Mouse (Mus musculus): ENCODE measurements around the gene Lor.

Lor gene

DNA sequence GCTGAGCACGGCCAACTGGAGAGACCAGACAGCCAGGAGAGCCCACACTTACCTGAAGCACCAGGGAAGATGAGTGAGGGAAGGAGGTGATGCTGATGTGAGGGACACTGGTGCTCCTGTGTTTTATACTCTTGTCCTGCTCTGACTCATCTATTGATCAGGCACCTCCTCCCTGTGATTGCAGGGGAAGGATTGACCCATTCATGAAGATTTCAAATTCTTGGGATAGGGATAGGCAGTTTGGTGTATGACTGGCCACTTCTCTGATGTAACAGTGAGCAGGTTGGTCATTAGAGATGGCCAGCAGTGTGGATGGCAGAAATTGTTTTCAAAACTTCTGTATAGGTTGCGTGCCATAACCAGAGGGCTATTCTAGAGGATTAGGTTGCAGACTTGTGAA lies at the start of gene Lor:
Gene Lor (minus strand): TSS at position 101 of the 400 bp plus-strand sequence.
- no peak for DNase-seq (ENCODE audit: low spot score)

DNA sequence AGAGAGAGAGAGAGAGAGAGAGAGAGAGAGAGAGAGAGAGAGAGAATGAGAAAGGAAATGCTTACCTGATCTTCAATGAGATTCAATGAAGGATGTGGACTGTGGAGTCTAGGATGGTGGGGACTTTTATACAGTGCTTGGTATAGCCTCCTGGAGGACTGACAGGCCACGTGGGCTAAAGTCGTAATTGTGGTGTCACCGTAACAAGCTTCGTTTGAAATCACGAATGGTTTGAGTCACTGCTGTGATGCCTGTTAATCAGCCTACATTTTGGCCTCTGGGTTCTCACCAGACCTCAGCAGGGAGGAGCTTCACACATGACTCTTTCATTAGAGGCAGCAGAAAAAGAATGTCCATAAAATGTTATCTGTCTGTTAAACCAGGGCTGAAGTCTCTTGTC lies 40.9 kb upstream of the Lor start, which contains the start of gene Prr9:
Gene Prr9 (minus strand): TSS at position 101 of the 400 bp plus-strand sequence.
- DNase-seq (ENCODE audit: low spot score), result no peak

DNA sequence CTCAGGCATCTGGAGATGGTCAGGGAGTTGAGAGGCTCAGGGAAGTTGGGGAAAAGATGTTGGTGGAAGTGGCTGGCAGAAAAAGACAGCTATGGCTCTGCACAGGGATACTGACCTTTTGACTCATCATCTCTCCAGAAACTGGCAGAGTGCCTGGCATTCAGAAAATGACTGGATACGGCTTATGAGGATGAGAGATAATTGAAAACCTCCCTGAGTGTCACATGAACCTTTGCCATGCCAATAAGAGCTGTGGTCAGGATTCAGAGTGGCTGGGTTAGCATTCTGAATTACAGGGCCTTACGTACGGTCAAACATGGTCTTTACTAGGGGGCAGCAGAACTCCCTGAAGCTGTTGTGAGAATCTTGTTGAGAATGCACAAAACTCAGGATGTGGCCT lies 38.0 kb upstream of the Lor start:
- DNase-seq (ENCODE audit: low spot score), result no peak

DNA sequence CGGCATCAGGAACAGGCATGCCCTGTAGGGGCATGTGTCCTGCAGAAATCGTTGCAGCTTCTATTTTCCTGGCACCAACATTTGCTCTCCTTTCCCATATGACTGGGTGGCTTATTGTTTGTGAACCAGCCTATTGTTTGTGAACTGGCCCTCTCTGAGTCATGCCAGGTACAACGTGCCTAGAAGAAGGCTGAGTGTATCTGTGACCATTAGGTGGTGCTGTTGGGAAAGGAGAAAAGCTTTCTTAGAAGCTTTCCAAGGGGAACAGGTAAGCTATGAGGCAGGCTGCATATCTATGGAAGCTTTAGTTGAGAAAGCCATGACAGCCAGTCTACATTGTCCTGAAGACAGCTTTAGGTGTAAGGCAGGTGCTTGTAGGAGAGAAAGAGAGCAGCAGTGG lies 35.0 kb upstream of the Lor start:
- DNase-seq (ENCODE audit: low spot score), result no peak

DNA sequence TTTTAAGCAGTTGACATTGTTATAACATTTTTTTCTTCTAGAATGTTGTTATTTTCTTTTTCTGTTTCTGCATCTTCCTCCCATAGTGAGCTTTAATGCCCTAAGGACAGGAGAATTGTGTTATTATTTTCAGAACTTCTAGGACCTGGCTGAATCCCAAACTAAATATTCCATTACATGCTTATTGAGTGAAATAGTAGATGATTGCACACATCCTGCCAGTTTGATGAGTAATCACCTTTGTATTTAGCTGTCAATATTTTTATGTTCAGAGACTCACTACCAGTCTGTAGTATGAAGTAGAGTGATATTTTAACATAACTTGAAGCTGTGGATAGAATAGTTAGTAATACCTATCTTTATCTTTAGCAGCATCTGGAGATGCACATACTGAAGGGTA lies 28.6 kb upstream of the Lor start:
- DNase-seq (ENCODE audit: low spot score), result no peak

DNA sequence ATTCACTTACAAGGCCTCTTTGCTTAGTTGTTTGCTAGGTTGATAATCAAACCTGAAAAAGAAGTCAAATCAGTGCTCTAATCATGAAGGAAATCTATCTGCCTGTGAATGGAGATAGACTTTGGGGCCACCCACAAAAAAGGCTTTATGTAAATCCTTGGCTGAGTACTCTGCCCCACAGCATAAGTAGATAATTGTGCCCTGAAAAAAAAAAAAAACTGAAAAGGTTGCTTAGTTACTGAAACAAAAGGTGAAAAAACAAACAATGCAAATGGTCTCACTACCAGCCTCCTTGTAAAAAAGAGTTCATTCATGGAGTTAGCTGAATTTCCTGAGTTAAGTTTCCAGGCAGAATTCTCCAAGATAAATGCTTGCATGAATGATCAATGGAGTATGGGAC lies 27.8 kb upstream of the Lor start:
- no peak for DNase-seq (ENCODE audit: low spot score)

DNA sequence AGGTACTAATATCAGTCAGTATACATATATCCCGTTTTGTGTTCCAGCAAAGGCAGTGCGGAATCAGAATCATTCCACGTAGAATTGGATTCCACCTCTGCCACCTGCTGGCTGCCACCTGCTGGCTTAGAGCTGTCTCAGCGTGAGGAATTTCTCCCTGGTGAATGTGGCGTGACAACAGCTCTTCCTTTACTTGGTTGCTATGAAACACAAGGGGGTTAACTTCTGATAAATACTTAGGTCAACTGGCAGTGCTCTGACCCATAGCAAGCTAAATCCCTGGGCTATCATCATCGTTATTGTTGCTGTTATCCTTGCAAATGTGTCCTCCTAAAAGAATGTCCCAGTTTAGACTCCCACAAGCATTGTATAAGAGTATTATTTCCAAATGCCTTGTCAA lies 23.6 kb upstream of the Lor start:
- peak; percentile 15 for DNase-seq (ENCODE audit: low spot score)

DNA sequence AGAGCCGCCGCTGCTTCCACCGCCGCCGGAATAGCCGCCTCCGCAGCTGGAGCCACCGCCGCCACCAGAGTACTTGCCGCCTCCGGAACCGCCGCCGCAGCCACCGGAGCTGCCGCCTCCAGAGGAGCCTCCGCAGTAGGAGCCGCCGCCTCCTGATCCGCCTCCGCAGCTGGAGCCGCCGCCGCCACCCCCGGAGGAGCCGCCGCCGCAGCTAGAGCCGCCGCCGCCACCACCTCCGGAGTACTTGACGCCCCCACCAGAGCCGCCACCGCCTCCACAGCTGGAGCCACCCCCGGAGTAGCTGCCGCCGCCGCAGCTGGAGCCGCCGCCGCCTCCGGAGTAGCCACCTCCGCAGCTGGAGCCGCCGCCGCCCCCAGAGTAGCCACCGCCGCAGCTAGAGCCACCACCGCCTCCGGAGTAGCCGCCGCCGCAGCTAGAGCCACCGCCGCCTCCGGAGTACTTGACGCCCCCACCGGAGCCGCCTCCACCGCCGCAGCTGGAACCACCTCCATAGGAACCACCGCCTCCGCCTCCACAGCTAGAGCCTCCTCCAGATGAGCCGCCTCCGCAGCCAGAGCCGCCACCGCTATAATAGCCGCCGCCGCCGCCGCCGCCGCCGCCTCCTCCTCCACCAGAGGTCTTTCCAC lies 1.5 kb downstream of the Lor start:
- no peak for DNase-seq (ENCODE audit: low spot score)

DNA sequence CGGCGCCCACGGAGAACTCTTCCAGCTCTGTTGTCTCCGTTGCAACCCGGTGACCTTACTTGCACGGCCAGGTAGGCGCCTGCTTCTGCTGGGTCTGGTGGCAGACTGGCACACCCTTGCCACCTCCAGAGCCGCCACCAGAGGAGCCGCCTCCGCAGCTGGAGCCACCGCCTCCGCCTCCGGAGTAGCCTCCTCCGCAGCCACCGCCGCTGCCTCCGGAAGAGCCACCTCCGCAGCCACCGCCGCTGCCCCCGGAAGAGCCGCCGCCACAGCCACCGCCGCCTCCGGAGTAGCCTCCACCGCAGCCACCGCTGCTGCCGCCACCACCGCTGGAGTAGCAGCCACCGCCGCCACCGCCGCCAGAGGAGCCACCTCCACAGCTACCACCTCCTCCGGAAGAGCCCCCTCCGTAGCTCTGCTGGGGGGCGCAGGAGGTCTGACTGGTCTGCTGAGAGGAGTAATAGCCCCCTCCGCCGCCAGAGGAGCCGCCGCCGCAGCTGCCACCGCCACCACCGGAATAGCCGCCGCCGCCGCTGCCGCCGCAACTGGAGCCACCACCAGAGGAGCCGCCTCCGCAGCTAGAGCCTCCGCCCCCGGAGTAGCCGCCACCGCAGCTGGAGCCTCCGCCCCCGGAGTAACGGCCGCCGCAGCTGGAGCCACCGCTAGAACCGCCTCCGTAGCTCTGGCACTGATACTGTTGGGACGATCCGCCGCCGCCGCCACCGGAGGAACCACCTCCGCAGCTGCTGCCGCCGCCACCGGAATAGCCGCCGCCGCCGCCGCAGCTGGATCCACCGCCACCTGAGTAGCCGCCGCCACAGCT lies 2.3 kb downstream of the Lor start:
- DNase-seq (ENCODE audit: low spot score), result peak; percentile 13

DNA sequence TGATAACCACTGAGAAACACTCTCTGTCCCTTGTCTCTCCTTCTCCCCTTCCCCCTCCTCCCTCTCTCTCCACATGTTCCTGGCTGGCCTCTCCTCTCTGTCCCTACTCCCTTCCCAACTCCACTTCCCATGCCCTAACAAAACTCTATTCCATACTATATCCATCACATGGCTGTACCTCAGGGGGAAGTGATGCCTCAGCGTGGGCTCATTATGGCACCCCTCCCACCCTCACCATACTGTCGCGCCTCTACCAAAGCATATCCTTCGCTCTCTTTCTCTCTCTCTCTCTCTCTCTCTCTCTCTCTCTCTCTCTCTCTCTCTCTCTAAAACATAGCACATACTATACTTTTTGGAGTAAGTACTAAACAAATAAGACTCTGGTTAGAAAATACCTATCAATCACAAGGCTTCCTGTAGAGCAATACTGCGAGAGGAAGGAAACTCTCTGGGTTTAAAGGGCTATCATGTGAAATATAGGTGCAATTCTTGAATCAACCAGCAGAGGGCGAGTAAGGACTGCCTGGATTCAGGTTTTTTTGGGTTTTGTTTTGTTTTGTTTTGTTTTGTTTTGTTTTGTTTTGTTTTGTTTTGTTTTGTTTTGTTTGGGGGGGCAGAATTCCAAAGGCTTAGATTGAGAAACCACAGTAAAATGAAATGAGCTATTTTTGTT lies 32.4 kb downstream of the Lor start:
- peak; percentile 37 for DNase-seq (ENCODE audit: low spot score)

DNA sequence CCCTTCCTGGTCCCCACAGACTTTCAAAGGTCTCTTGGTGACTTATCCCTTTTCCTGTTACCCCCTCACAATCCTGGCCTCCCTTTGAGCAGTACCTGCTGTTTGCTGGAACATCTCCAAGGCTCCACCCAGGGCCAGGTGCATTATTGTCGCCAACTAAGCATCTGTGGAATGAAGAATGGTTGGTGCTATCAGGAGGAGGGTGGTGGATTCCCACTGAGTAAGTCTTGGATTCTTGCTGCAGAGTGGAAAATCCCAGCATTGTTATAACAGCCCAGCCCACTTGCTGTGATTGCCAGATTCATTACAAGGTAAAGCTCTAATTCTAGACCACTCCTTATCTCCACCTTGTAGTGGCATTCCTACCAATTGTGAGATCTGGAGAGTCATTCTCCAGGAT lies 49.0 kb downstream of the Lor start:
- no peak for DNase-seq (ENCODE audit: low spot score)

DNA sequence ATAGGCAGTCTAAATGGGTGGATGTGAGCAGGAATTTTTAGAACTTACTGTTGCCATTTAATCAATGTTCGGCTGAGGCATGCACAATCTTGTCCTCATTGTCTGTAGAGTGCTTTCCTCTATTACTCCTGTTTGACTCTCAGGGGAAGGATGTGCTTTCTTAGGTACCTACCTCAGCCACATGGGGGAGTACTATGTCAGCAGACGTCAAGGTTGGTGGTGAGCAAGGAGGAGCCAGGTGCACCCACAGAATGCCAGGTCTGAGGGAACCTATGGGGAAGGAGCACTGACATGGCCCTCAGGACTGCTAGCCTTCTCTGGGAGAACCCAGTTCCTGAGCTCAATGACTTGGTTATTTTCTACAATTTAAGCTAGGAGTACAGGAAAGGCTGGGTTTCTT lies 49.7 kb downstream of the Lor start:
- no peak for DNase-seq (ENCODE audit: low spot score)
